Mouse (Mus musculus) embryonic facial prominence, embryonic 10.5 days (tissue): ENCODE measurements around the gene Rpl10. TPM values are rescaled to one million over a fixed set of nuclear protein-coding genes. Genes with fewer than 3 reads are reported as not detected.
A peak's percentile ranks its signal among the peaks of the same experiment; 100 is the strongest.

Source experiments
- DNase-seq: peaks from one replicate; pipeline ENCODE4 v3.0.0-alpha.2; 2017; ENCODE audit warnings: low spot score
- H3K27ac ChIP-seq: fragments of 300-500 bp; sonication (generic); replicated peaks from 2 replicates; pipeline ENCODE4 v1.5.1; 2016; ENCODE audit warnings: mild to moderate bottlenecking
- H3K27me3 ChIP-seq: fragments of 300-500 bp; sonication (generic); replicated peaks from 2 replicates; pipeline ENCODE4 v1.6.1; 2016; ENCODE audit warnings: low read depth, mild to moderate bottlenecking; ENCODE audit not compliant: poor library complexity, severe bottlenecking
- H3K36me3 ChIP-seq: fragments of 300-500 bp; sonication (generic); replicated peaks from 2 replicates; pipeline ENCODE4 v1.6.1; 2016; ENCODE audit warnings: mild to moderate bottlenecking, moderate library complexity
- H3K4me1 ChIP-seq: fragments of 300-500 bp; sonication (generic); 2 replicates; pipeline ENCODE4 v1.6.1; 2016
- H3K4me3 ChIP-seq: fragments of 300-500 bp; sonication (generic); 2 replicates; pipeline ENCODE4 v1.5.1; 2016; ENCODE audit warnings: mild to moderate bottlenecking, moderate library complexity
- H3K9me3 ChIP-seq: fragments of 300-500 bp; sonication (generic); 2 replicates; pipeline ENCODE4 v1.6.1; 2016; ENCODE audit warnings: mild to moderate bottlenecking
- WGBS: fragments of 180-500 bp; shearing (Covaris S2); methylation state at CpG from one replicate; pipeline ENCODE4 v1.1.7; 2016; 5-methylcytosine and 5-hydroxymethylcytosine counted together
- polyA plus RNA-seq: library from polyadenylated mRNA; unstranded; fragments of >200 nt; fragmentation: Nextera tagmentation; extraction: Ambion mirVana; gene quantifications from 2 replicates; pipeline ENCODE4 v1.2.1, GENCODE M21; 2016

Gene Rpl10
- polyA plus RNA-seq, 1 experiment from 2014 or later, result 846 TPM

GRCm38 (mm10) chrX:74249615-74250014 lies 21.0 kb upstream of the Rpl10 start, which contains the start of gene Flna:
Gene Flna (minus strand): TSS chrX:74249820.
- WGBS, result 22% methylated on average over 38 of the region's 38 CpGs
- H3K36me3 ChIP-seq, result no peaks in the 10 kb centered on the region
- DNase-seq, result peak; percentile 73
- H3K4me3 ChIP-seq, result peak within 1 kb of the TSS; percentile 61
- peaks cover 10% of the 10 kb centered on the region for H3K4me1 ChIP-seq
- peaks cover 2% of the 10 kb centered on the region; the same call in 1 of the 2 replicates for H3K9me3 ChIP-seq
- no peaks in the 10 kb centered on the region for H3K27me3 ChIP-seq
- peak within 1 kb of the TSS; percentile 87 for H3K27ac ChIP-seq

- DNase-seq, result peak; percentile 92
- Histone ChIP-seq H3K27me3 (no peaks in the 10 kb centered on the region), H3K36me3 (peaks cover 29% of the 10 kb centered on the region), H3K4me1 (peaks cover 11% of the 10 kb centered on the region; the same call in 1 of the 2 replicates), H3K4me3 (peak within 1 kb of the TSS; percentile 73), H3K9me3 (peaks cover 2% of the 10 kb centered on the region; the same call in 1 of the 2 replicates), H3K27ac (peak within 1 kb of the TSS; percentile 91)
- WGBS, result 20% methylated on average over 39 of the region's 39 CpGs
These were observed 16.3 kb upstream of the Rpl10 start, which contains the start of gene Emd for GRCm38 (mm10) chrX:74254153-74254887. Gene Emd (plus strand): TSS chrX:74254687.

GRCm38 (mm10) chrX:74254888-74255565 lies 15.6 kb upstream of the Rpl10 start:
- Histone ChIP-seq H3K4me3 (peak overlapping the region; percentile 73), H3K27ac (peak overlapping the region; percentile 91), H3K27me3 (no peaks in the 10 kb centered on the region), H3K36me3 (peaks cover 33% of the 10 kb centered on the region), H3K4me1 (peaks cover 7% of the 10 kb centered on the region; the same call in 1 of the 2 replicates), H3K9me3 (no peaks in the 10 kb centered on the region)
- no peak for DNase-seq
- 24% methylated on average over 31 of the region's 31 CpGs for WGBS

GRCm38 (mm10) chrX:74257746-74258145 lies 12.9 kb upstream of the Rpl10 start:
- no peaks in the 10 kb centered on the region for H3K27me3 ChIP-seq
- no peak for DNase-seq
- no peak overlapping the region for H3K4me3 ChIP-seq
- H3K4me1 ChIP-seq, result peaks cover 5% of the 10 kb centered on the region; the same call in 1 of the 2 replicates
- H3K36me3 ChIP-seq, result peaks cover 39% of the 10 kb centered on the region
- H3K27ac ChIP-seq, result no peak overlapping the region
- 92% methylated on average over 3 of the region's 3 CpGs for WGBS
- H3K9me3 ChIP-seq, result no peaks in the 10 kb centered on the region

- peak; percentile 23 for DNase-seq
- Histone ChIP-seq H3K4me1 (no peaks in the 10 kb centered on the region; the same call in 1 of the 2 replicates), H3K9me3 (no peaks in the 10 kb centered on the region), H3K27ac (peak overlapping the region; percentile 92), H3K36me3 (peaks cover 18% of the 10 kb centered on the region), H3K27me3 (no peaks in the 10 kb centered on the region), H3K4me3 (peak overlapping the region; percentile 68)
- 32% methylated on average over 3 of the region's 3 CpGs for WGBS
These were observed 913 bp upstream of the Rpl10 start for GRCm38 (mm10) chrX:74269736-74270061.

GRCm38 (mm10) chrX:74270902-74271551 lies 415 bp downstream of the Rpl10 start:
- Histone ChIP-seq H3K36me3 (peaks cover 18% of the 10 kb centered on the region), H3K4me1 (no peaks in the 10 kb centered on the region; the same call in 1 of the 2 replicates), H3K27ac (peak overlapping the region; percentile 92), H3K27me3 (no peaks in the 10 kb centered on the region), H3K4me3 (peak overlapping the region; percentile 68), H3K9me3 (no peaks in the 10 kb centered on the region)
- 21% methylated on average over 27 of the region's 27 CpGs for WGBS
- peak; percentile 38 for DNase-seq

GRCm38 (mm10) chrX:74273422-74274322 lies 3.1 kb downstream of the Rpl10 start:
- H3K36me3 ChIP-seq, result peaks cover 18% of the 10 kb centered on the region
- WGBS, result 35% methylated on average over 10 of the region's 10 CpGs
- 0 out of 2 replicates have a peak overlapping the region, but pooled peaks have one; percentile 2 for H3K4me3 ChIP-seq
- H3K27ac ChIP-seq, result no peak overlapping the region
- H3K4me1 ChIP-seq, result no peaks in the 10 kb centered on the region; the same call in 1 of the 2 replicates
- peak; percentile 19 for DNase-seq
- H3K27me3 ChIP-seq, result no peaks in the 10 kb centered on the region
- H3K9me3 ChIP-seq, result no peaks in the 10 kb centered on the region

- Histone ChIP-seq H3K4me3 (no peak overlapping the region), H3K27ac (no peak overlapping the region), H3K36me3 (peaks cover 7% of the 10 kb centered on the region), H3K4me1 (peaks cover 8% of the 10 kb centered on the region), H3K9me3 (no peaks in the 10 kb centered on the region), H3K27me3 (no peaks in the 10 kb centered on the region; the same call in 1 of the 2 replicates)
- DNase-seq, result no peak
- WGBS, result 76% methylated on average over 8 of the region's 8 CpGs
These were observed 7.3 kb downstream of the Rpl10 start for GRCm38 (mm10) chrX:74277916-74278315.

- H3K27ac ChIP-seq, result peak overlapping the region; percentile 86
- H3K9me3 ChIP-seq, result no peaks in the 10 kb centered on the region
- 13% methylated on average over 14 of the region's 14 CpGs for WGBS
- no peaks in the 10 kb centered on the region for H3K36me3 ChIP-seq
- H3K4me3 ChIP-seq, result peak overlapping the region; percentile 73
- H3K27me3 ChIP-seq, result no peaks in the 10 kb centered on the region; the same call in 1 of the 2 replicates
- no peak for DNase-seq
- H3K4me1 ChIP-seq, result peaks cover 16% of the 10 kb centered on the region
These were observed 10.6 kb downstream of the Rpl10 start for GRCm38 (mm10) chrX:74281041-74281731.

- Histone ChIP-seq H3K27ac (peak within 1 kb of the TSS; percentile 86), H3K4me1 (peaks cover 16% of the 10 kb centered on the region), H3K4me3 (peak within 1 kb of the TSS; percentile 73), H3K9me3 (no peaks in the 10 kb centered on the region), H3K27me3 (no peaks in the 10 kb centered on the region; the same call in 1 of the 2 replicates), H3K36me3 (no peaks in the 10 kb centered on the region)
- WGBS, result 22% methylated on average over 16 of the region's 16 CpGs
- peak; percentile 73 for DNase-seq
These were observed 11.3 kb downstream of the Rpl10 start, which contains the start of the genes Taz and Dnase1l1 for GRCm38 (mm10) chrX:74281732-74282394. Gene Taz (plus strand): TSS chrX:74281912. Gene Dnase1l1 (minus strand): TSS chrX:74282337.
